Mouse (Mus musculus): ENCODE measurements around the gene Tgm5.
"Not testable (repeated sequence)": the region's sequence is repeated elsewhere in the genome, so short reads cannot be mapped to it uniquely, and the experiment has no call there.

The Tgm5 gene

GRCm38 (mm10) chr2:121041098-121041497 lies 44.5 kb downstream of the Tgm5 start:
- DNase-seq (ENCODE audit: low spot score): peak; percentile 39

- no peak for DNase-seq (ENCODE audit: low spot score)
These were observed 46.3 kb downstream of the Tgm5 start for GRCm38 (mm10) chr2:121039382-121039781.

- not testable (repeated sequence) for DNase-seq (ENCODE audit: low spot score)
These were observed 46.8 kb downstream of the Tgm5 start for GRCm38 (mm10) chr2:121038851-121039250.

- no peak for DNase-seq (ENCODE audit: low spot score)
These were observed 48.8 kb downstream of the Tgm5 start, which contains the start of gene Epb42 for GRCm38 (mm10) chr2:121036733-121037341. Gene Epb42, minus strand, starts transcription at chr2:121037072.

- no peak for DNase-seq (ENCODE audit: low spot score)
These were observed 62.7 kb downstream of the Tgm5 start for GRCm38 (mm10) chr2:121022918-121023317.

- no peak for DNase-seq (ENCODE audit: low spot score)
These were observed 68.5 kb downstream of the Tgm5 start for GRCm38 (mm10) chr2:121017151-121017550.

GRCm38 (mm10) chr2:121016226-121016625 lies 69.4 kb downstream of the Tgm5 start:
- no peak for DNase-seq (ENCODE audit: low spot score)

- DNase-seq (ENCODE audit: low spot score): no peak
These were observed 70.1 kb downstream of the Tgm5 start for GRCm38 (mm10) chr2:121015507-121015906.

- DNase-seq (ENCODE audit: low spot score): no peak
These were observed 73.0 kb downstream of the Tgm5 start for GRCm38 (mm10) chr2:121012676-121013075.

GRCm38 (mm10) chr2:121009071-121009677 lies 76.5 kb downstream of the Tgm5 start:
- no peak for DNase-seq (ENCODE audit: low spot score)

GRCm38 (mm10) chr2:121008664-121009007 lies 77.0 kb downstream of the Tgm5 start:
- no peak for DNase-seq (ENCODE audit: low spot score)

GRCm38 (mm10) chr2:121007925-121008663 lies 77.5 kb downstream of the Tgm5 start, which contains the start of gene Ccndbp1:
Gene Ccndbp1, plus strand, starts transcription at chr2:121008403.
- DNase-seq (ENCODE audit: low spot score): peak; percentile 94

GRCm38 (mm10) chr2:121006986-121007385 lies 78.7 kb downstream of the Tgm5 start:
- no peak for DNase-seq (ENCODE audit: low spot score)

GRCm38 (mm10) chr2:121004018-121004811 lies 81.4 kb downstream of the Tgm5 start:
- no peak for DNase-seq (ENCODE audit: low spot score)

- DNase-seq (ENCODE audit: low spot score): no peak
These were observed 82.1 kb downstream of the Tgm5 start for GRCm38 (mm10) chr2:121003586-121003985.

- DNase-seq (ENCODE audit: low spot score): no peak
These were observed 86.8 kb downstream of the Tgm5 start for GRCm38 (mm10) chr2:120998863-120999262.

- DNase-seq (ENCODE audit: low spot score): not testable (repeated sequence)
These were observed 89.0 kb downstream of the Tgm5 start for GRCm38 (mm10) chr2:120996607-120997006.

Data from lung, postnatal 25 days (tissue).